Mouse (Mus musculus) layer of hippocampus, adult 9-10 months (tissue): ENCODE results near the gene Ndp.

Experiments
- DNase-seq: peaks from one replicate; pipeline ENCODE4 v3.0.0; 2022; ENCODE audit warnings: low spot score

The Ndp gene

GRCm38 (mm10) chrX:16911241-16911873, at the start of gene Ndp:
TSS of gene Ndp (minus strand) at chrX:16911774.
- DNase-seq: no peak

- DNase-seq: no peak
Measured at GRCm38 (mm10) chrX:16954767-16955166, 43.2 kb upstream of the Ndp start.

- DNase-seq: no peak
Measured at GRCm38 (mm10) chrX:16918006-16918405, 6.4 kb upstream of the Ndp start.

- DNase-seq: no peak
Measured at GRCm38 (mm10) chrX:16913118-16913517, 1.5 kb upstream of the Ndp start.

GRCm38 (mm10) chrX:16911911-16912310, 337 bp upstream of the Ndp start:
- DNase-seq: no peak

DNA sequence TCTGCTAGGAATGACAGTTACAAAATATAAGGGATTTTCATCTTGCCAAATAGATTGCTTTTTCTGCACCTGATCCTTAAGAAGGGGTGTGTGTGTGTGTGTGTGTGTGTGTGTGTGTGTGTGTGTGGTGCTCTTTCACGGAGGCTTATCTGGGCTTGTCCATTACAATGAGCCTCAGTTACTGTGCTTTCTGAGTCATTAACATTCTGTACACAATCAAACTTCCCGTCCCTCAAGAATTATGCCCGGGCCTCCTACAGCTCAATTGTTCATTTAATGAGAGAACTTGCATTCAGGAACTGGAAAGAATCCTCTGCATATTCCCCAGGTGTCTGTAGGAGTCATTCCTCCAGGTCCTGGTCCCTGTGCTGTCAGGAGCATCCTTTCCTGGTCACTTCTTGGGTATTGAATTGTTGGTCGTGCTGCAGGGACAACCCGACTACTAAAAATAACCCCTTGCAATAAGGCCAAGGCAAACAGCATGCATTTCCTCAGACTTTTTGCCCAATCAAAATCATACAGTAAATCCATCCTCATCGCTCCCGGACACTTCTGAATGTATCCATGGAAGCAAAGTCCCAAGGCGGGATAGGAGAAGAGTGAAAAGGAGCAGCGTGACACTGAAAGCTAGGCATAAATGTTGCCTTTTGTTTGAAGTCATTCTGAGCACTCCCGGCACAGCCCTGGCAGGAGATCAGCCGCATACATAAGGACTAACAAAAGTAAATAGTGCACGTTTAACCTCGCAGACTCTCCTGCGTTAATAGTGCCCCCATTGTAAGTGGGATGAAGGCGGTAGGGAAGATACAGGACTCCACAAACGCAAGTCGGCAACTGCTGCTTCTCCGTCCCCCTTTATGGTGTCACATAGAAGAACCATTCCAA, 1.1 kb downstream of the Ndp start:
- no peak for DNase-seq

DNA sequence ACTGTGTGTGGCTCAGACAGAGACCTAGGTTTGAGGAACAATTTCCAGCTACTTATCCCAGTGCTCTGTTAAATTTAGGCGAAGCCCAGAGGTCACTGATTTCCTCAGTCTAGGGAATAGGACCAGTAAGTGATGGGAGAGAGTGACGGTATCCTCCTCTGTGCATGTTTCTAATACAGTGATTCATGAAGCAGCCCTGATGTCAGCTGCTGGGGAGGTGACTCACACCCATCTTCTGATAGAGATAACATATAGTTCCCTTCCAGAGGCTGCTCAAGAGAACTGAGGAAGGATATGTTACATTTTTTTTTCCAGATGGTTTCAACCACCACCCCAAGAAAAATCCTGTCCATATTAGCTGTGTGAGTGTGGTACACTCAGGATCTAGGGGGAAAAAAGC, 2.9 kb downstream of the Ndp start:
- no peak for DNase-seq

GRCm38 (mm10) chrX:16907554-16907953, 4.0 kb downstream of the Ndp start:
- no peak for DNase-seq

GRCm38 (mm10) chrX:16894377-16895175, 17.0 kb downstream of the Ndp start:
- no peak for DNase-seq

- peak; percentile 2 for DNase-seq
Measured at GRCm38 (mm10) chrX:16867640-16868314, 43.8 kb downstream of the Ndp start.

DNA sequence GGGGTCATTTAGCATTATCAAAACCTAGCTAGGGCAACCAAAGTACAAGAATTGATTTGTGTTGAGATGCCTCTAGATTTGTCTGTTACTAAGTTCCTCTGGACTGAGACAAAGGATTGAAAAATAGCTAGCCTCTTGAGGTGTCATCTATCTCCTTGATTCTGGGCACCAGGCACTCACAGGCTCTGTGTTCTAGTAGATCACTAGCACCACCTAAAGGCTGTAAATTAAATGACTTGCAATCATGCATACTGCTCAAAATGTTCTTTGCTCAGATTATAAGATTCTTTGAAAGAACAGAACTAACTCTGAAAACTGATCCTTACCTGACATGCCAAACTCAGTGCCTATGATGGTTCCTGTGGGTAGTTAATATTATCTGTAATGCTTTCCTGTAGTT, 51.3 kb downstream of the Ndp start:
- DNase-seq: no peak

DNA sequence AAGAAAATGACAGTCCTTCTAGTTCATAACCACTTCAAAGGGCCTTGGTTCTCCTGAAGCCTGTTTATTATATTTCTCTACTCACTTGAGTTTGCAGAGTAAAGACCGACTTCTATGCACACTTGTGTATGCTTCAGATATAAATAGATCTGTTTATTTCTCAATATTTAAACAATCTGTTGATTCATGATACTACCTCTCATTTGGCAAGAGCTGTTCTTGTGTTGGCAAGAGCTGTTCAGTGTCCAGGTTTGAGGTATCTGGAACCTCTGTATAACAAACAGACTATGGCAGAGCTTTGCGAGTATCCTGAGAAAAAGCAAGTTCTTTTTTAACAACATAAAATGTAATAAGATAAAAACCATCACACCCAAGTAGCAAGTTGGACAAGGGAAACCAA, 65.5 kb downstream of the Ndp start:
- no peak for DNase-seq

DNA sequence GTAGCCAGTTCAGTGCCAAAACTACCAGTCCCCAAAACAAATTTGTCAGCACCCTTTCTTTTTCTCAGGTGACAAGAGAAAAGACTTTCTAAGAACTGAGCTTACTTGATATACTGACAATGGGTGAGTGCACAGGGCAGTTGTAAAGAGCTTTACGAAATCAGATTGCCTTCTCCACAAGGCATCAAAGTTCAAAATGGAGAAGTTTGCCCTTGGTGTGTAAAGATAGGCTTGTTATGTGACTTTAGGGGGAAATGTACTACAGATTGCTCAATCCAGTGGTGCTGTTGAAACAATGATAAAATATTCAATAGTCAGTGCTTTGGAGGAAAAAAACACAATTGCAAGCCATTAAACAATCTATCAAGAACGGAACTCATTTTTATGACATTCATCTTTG, 70.1 kb downstream of the Ndp start:
- no peak for DNase-seq

DNA sequence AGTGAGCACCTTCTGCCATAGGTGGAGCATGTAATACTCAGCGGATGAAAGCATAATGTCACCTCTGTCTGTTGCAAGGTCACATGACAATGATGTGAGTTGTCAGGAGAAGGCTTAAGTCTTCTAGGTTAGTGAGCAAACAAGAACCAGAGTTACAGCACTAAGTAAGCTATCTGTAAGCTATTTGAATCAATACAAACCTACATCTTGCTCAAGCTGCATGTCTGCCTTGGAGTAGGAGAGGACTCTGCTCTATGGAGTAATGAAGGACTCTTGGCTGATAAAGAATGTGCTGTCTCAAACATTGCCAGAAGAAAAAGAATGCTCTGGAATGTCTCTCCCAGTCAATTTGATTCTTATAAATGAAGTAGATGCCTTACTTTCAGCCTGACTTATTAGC, 74.3 kb downstream of the Ndp start:
- no peak for DNase-seq

DNA sequence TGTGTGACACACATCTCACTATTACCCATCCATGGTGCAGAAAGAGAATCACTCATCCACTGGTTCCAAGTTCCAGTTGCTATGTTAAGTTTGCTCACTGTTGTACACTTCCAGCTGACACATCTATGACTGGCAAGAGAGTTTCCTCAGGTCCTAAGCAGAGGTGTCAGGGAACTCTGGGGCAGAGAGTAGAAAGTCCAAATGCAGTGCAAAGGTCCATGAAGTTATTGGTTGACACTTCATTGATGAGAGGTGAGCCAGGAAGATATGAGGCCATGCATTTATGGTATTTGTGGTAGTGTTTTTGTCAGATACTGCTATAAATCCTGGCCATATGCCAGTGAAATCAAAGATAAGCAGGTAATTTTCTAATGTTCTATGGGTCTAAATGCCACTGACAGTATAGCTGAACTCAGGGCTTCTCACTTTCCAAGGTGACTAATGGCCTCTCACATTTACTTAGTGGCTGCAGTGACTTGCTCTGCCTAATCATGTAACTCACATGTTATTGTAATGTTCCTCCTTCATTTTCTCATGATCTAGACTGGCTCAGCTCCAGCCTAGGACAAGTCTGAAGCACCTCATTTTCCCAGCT, 75.0 kb downstream of the Ndp start:
- DNase-seq: no peak
